Mouse (Mus musculus) embryonic fibroblast, embryonic 13.5 days (primary cell): ENCODE results near the gene Ino80d. TPM values are rescaled to one million over a fixed set of nuclear protein-coding genes. Genes with fewer than 3 reads are reported as not detected.

Source experiments
- H3K27ac ChIP-seq: 2 replicates; pipeline ENCODE4 v1.5.1; 2012; ENCODE audit warnings: low read length, control low read depth, inconsistent platforms; ENCODE audit not compliant: insufficient read depth
- H3K4me1 ChIP-seq: 2 replicates; pipeline ENCODE4 v1.6.1; 2011; ENCODE audit warnings: low read length; ENCODE audit not compliant: control insufficient read depth, insufficient read depth
- H3K4me3 ChIP-seq: 2 replicates; pipeline ENCODE4 v1.5.1; 2011; ENCODE audit warnings: mild to moderate bottlenecking, control low read depth, low read length; ENCODE audit not compliant: insufficient read depth
- CTCF ChIP-seq: IDR thresholded peaks from 2 replicates; pipeline ENCODE4 v1.5.1; 2011; ENCODE audit warnings: mild to moderate bottlenecking, control low read depth, low read length, moderate library complexity, borderline replicate concordance; ENCODE audit not compliant: insufficient read depth
- POLR2A ChIP-seq: IDR thresholded peaks from 2 replicates; pipeline ENCODE4 v1.6.1; 2011; ENCODE audit warnings: low read depth, mild to moderate bottlenecking, control low read depth, low read length, moderate library complexity
- polyA plus RNA-seq: library from polyadenylated mRNA; stranded (reverse); fragments of >200 nt; gene quantifications from 2 replicates; pipeline ENCODE4 v1.2.4, GENCODE M21; 2011; ENCODE audit warnings: low read depth; ENCODE audit not compliant: missing spikeins, insufficient read length

Ino80d gene
- polyA plus RNA-seq, 1 experiment = 19.7 TPM

- H3K4me3 ChIP-seq = no peak overlapping the region
- peaks cover 11% of the 10 kb centered on the region for H3K4me1 ChIP-seq
- no peak overlapping the region for H3K27ac ChIP-seq
- no peak for TF ChIP-seq CTCF
- TF ChIP-seq POLR2A = no peak
Observed at GRCm38 (mm10) chr1:62934752-62935329, 179.6 kb downstream of the Ino80d start.

DNA sequence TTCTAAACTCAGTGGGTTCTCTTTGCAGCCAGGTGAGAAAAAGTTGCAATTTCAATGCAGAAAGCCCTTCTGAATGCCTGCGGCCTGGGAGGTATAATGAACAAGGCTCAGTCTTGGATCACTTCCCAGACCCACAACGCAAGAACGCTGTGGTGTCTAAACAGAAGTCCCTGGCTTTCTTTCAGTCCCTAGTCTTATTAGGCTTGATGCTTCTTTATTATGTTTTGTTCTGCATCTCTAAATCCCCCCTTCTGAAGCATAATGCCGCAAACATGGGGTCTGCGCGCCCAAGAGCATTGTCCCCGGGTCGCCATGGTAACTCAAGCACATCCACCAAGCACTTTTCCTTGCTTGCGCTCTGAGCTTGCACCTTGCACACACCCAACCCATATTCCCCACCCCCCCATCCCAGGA is 180.4 kb downstream of the Ino80d start:
- no peak overlapping the region for H3K27ac ChIP-seq
- peaks cover 11% of the 10 kb centered on the region for H3K4me1 ChIP-seq
- H3K4me3 ChIP-seq = no peak overlapping the region
- TF ChIP-seq CTCF (no peak), POLR2A (no peak)

GRCm38 (mm10) chr1:62933288-62934099 is 181.0 kb downstream of the Ino80d start:
- Histone ChIP-seq H3K27ac (0 out of 2 replicates have a peak overlapping the region, but pooled peaks have one; percentile 19), H3K4me1 (peaks cover 11% of the 10 kb centered on the region), H3K4me3 (no peak overlapping the region)
- TF ChIP-seq POLR2A = no peak
- no peak for TF ChIP-seq CTCF

- no peak for TF ChIP-seq POLR2A
- peak; percentile 50; the same call in 1 of the 2 replicates for TF ChIP-seq CTCF
- no peak overlapping the region for H3K4me3 ChIP-seq
- peaks cover 11% of the 10 kb centered on the region for H3K4me1 ChIP-seq
- no peak overlapping the region for H3K27ac ChIP-seq
Observed at GRCm38 (mm10) chr1:62929477-62929876, 185.0 kb downstream of the Ino80d start.

DNA sequence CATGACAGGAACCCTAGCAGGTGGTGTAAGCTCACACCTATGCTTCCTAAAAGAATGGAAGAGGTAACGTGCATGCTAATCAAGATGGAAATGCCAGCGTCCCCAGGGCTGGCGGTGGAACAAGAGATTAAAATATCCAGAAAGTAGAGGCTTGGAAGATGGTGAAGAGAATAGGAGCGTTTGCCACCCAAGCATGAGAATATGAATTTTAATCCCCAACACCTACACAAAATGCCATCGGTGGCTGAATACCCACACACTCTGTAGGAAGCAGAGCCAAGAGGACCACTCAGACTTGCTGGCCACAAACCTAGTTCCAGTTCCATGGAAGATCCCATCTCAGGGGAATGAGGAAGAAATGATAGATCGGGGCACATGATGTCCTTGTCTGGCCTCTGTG is 195.2 kb downstream of the Ino80d start:
- Histone ChIP-seq H3K4me1 (no peaks in the 10 kb centered on the region), H3K27ac (no peak overlapping the region), H3K4me3 (no peak overlapping the region)
- TF ChIP-seq CTCF (no peak), POLR2A (no peak)

DNA sequence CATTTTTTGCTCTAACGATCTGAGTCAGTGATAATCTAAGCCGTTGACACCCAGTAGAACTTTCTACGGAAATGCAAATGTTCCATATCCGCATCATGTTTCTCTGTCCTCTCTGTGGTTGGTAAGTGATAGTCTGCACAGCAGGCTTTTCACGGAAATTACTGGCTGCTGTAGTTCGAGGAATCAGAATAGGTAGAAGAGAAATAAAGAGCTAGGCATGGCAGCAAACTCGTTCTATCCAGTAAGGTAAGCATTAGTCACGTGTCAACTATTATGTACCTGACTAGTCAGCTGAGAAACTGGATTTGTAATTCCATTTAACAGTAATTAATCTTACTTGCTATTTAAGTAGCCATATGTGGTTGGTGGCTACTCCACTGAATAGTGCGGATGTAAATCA is 197.9 kb downstream of the Ino80d start:
- H3K4me1 ChIP-seq = no peaks in the 10 kb centered on the region
- H3K4me3 ChIP-seq = no peak overlapping the region
- H3K27ac ChIP-seq = no peak overlapping the region
- TF ChIP-seq POLR2A (no peak), CTCF (no peak)

GRCm38 (mm10) chr1:62914495-62914894 is 200.0 kb downstream of the Ino80d start:
- TF ChIP-seq CTCF (no peak), POLR2A (no peak)
- Histone ChIP-seq H3K4me3 (no peak overlapping the region), H3K27ac (no peak overlapping the region), H3K4me1 (no peaks in the 10 kb centered on the region)

DNA sequence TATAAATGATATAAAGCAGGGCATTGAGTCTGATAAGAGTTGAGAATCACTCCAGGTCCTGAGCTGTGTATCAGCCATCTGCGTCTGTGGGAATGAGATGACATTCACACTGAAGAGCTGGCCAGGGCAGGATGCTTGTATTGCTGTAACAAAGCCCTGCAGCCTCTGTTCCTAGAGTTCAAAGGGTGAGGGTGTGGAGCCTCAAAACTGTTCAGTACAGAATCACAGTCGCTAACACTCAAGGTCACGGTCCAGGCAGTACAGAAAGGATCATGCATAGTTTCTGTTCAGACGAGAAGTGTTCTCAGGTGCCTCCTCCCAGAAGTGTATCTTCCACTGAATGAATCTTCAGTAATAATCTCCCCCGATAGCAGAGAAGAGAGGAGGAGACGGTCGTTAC is 203.0 kb downstream of the Ino80d start:
- Histone ChIP-seq H3K4me1 (no peaks in the 10 kb centered on the region), H3K27ac (no peak overlapping the region), H3K4me3 (no peak overlapping the region)
- TF ChIP-seq POLR2A (no peak), CTCF (no peak)

- H3K4me1 ChIP-seq = no peaks in the 10 kb centered on the region
- H3K27ac ChIP-seq = no peak overlapping the region
- no peak overlapping the region for H3K4me3 ChIP-seq
- no peak for TF ChIP-seq CTCF
- TF ChIP-seq POLR2A = no peak
Observed at GRCm38 (mm10) chr1:62909126-62909525, 205.3 kb downstream of the Ino80d start.

- Histone ChIP-seq H3K27ac (no peak overlapping the region), H3K4me1 (no peaks in the 10 kb centered on the region), H3K4me3 (no peak overlapping the region)
- TF ChIP-seq CTCF (no peak), POLR2A (no peak)
Observed at GRCm38 (mm10) chr1:62908508-62908907, 206.0 kb downstream of the Ino80d start.

Other genes starting within 250 kb of the Ino80d start
- gene Eef1b2, start 62.2 kb upstream of the Ino80d start, polyA plus RNA-seq = 2,343 and 2,477 TPM in 2 replicates
- 92.9 and 96.9 TPM in 2 replicates for gene Ndufs1, start 62.2 kb upstream of the Ino80d start, polyA plus RNA-seq
- gene Gpr1, start 99.9 kb upstream of the Ino80d start, polyA plus RNA-seq = 0.88 and 1.7 TPM in 2 replicates
- gene Zdbf2, start 158.6 kb upstream of the Ino80d start, polyA plus RNA-seq = 4.6 and 8.0 TPM in 2 replicates